Comparison of ENCODE assay signal across 23 mouse cellular contexts in genomic region chr1:97877037-97877436, GRCm38 (mm10).
DNase-seq lines count a peak whose midpoint lies in the region; ATAC-seq and TF ChIP-seq lines count a peak whose summit lies in the region.
"Had no signal": no experiment of that assay in that cellular context is flagged by ENCODE, and none has a peak within 500 bp of the region (broad histone marks: within the 10 kb centered on the region; RNA-seq: fewer than 3 reads in every experiment).

No protein-coding gene starts in this region.

- H3K4me3 ChIP-seq in intestine, postnatal 0 days (ENCODE audit: low read depth, low read length): no peak overlapping the region
- no peak overlapping the region for H3K4me3 ChIP-seq in intestine, embryonic 16.5 days (ENCODE audit: low read length)
- H3K4me3 ChIP-seq in lung, embryonic 14.5 days (ENCODE audit: low read depth, low read length): no peak overlapping the region
- no peak overlapping the region for H3K4me3 ChIP-seq in ES-E14 (ENCODE audit: insufficient read depth in 1 of 2, low read depth in 1 of 2, low read length in 2 of 2, poor library complexity in 1 of 2, severe bottlenecking in 1 of 2)
- H3K4me3 ChIP-seq in stomach, postnatal 0 days (ENCODE audit: low read depth, low read length): no peak overlapping the region
- H3K4me3 ChIP-seq: embryonic facial prominence, embryonic 15.5 days; forebrain, embryonic 15.5 days; heart, embryonic 15.5 days; hindbrain, embryonic 13.5 days; midbrain, embryonic 15.5 days; myocyte; neural tube, embryonic 13.5 days had no signal

- H3K9ac ChIP-seq in intestine, postnatal 0 days (ENCODE audit: low read depth, low read length): no peak overlapping the region
- H3K9ac ChIP-seq in intestine, embryonic 16.5 days (ENCODE audit: low read depth, low read length): no peak overlapping the region
- H3K9ac ChIP-seq in lung, embryonic 14.5 days: no peak overlapping the region
- H3K9ac ChIP-seq in ES-E14 (ENCODE audit: insufficient read depth, low read depth, low read length, poor library complexity, severe bottlenecking): no peak overlapping the region
- no peak overlapping the region for H3K9ac ChIP-seq in stomach, postnatal 0 days (ENCODE audit: low read length)
- H3K9ac ChIP-seq: embryonic facial prominence, embryonic 15.5 days; forebrain, embryonic 15.5 days; heart, embryonic 15.5 days; hindbrain, embryonic 13.5 days; midbrain, embryonic 15.5 days; neural tube, embryonic 13.5 days had no signal

- in situ Hi-C loops in ES-E14 (cut with MboI; ENCODE audit: low sequenced_read_pairs in 2 of 2, unreplicated experiment in 2 of 2): no loop called here

- no peaks in the 10 kb centered on the region for H3K9me3 ChIP-seq in intestine, postnatal 0 days (ENCODE audit: control insufficient read depth)
- H3K9me3 ChIP-seq in intestine, embryonic 16.5 days (ENCODE audit: control insufficient read depth, low read length): no peaks in the 10 kb centered on the region
- H3K9me3 ChIP-seq in lung, embryonic 14.5 days (ENCODE audit: low read depth, low read length): no peaks in the 10 kb centered on the region
- H3K9me3 ChIP-seq in ES-E14 (ENCODE audit: control insufficient read depth, insufficient read depth, low read depth, low read length): no peaks in the 10 kb centered on the region
- no peaks in the 10 kb centered on the region for H3K9me3 ChIP-seq in stomach, postnatal 0 days (ENCODE audit: control insufficient read depth, low read length)
- H3K9me3 ChIP-seq: embryonic facial prominence, embryonic 15.5 days; forebrain, embryonic 15.5 days; heart, embryonic 15.5 days; hindbrain, embryonic 13.5 days; midbrain, embryonic 15.5 days; neural tube, embryonic 13.5 days had no signal

- no peaks in the 10 kb centered on the region for H3K27me3 ChIP-seq in intestine, postnatal 0 days (replicated peaks; ENCODE audit: control insufficient read depth, insufficient read depth, low read length)
- no peaks in the 10 kb centered on the region for H3K27me3 ChIP-seq in intestine, embryonic 16.5 days (replicated peaks; ENCODE audit: control insufficient read depth, insufficient read depth, low read length)
- no peaks in the 10 kb centered on the region for H3K27me3 ChIP-seq in lung, embryonic 14.5 days (ENCODE audit: insufficient read depth, low read length)
- H3K27me3 ChIP-seq in stomach, postnatal 0 days (ENCODE audit: control insufficient read depth, insufficient read depth, low read length): no peaks in the 10 kb centered on the region
- H3K27me3 ChIP-seq: embryonic facial prominence, embryonic 15.5 days; forebrain, embryonic 15.5 days; heart, embryonic 15.5 days; hindbrain, embryonic 13.5 days; midbrain, embryonic 15.5 days; neural tube, embryonic 13.5 days had no signal

- no peak overlapping the region for H3K4me2 ChIP-seq in intestine, postnatal 0 days (replicated peaks; ENCODE audit: low read depth)
- H3K4me2 ChIP-seq in intestine, embryonic 16.5 days (ENCODE audit: low read depth, low read length): no peak overlapping the region
- H3K4me2 ChIP-seq in lung, embryonic 14.5 days: no peak overlapping the region
- no peak overlapping the region for H3K4me2 ChIP-seq in stomach, postnatal 0 days (replicated peaks; ENCODE audit: low read depth)
- H3K4me2 ChIP-seq: embryonic facial prominence, embryonic 15.5 days; forebrain, embryonic 15.5 days; heart, embryonic 15.5 days; hindbrain, embryonic 13.5 days; midbrain, embryonic 15.5 days; neural tube, embryonic 13.5 days had no signal

- ATAC-seq in intestine, postnatal 0 days: no peak
- no peak for ATAC-seq in intestine, embryonic 16.5 days
- ATAC-seq in lung, embryonic 14.5 days (ENCODE audit: insufficient read depth): no peak
- no peak for ATAC-seq in stomach, postnatal 0 days (ENCODE audit: low FRiP score, low TSS enrichment)
- ATAC-seq: forebrain, embryonic 15.5 days; inflammation-experienced regulatory T-cells, adult 6 months; midbrain, embryonic 15.5 days had no signal

- TF ChIP-seq EP300 in stomach, postnatal 0 days (optimal IDR thresholded peaks at IDR 0.05): no peak

- no peak overlapping the region for H3K27ac ChIP-seq in intestine, postnatal 0 days (ENCODE audit: low read depth, low read length)
- H3K27ac ChIP-seq in intestine, embryonic 16.5 days (ENCODE audit: low read length): no peak overlapping the region
- H3K27ac ChIP-seq in lung, embryonic 14.5 days (ENCODE audit: low read depth): no peak overlapping the region
- H3K27ac ChIP-seq in ES-E14 (ENCODE audit: insufficient read depth, low read depth, low read length, poor library complexity, severe bottlenecking): no peak overlapping the region
- no peak overlapping the region for H3K27ac ChIP-seq in stomach, postnatal 0 days (replicated peaks)
- H3K27ac ChIP-seq: embryonic facial prominence, embryonic 15.5 days; forebrain, embryonic 15.5 days; heart, embryonic 15.5 days; hindbrain, embryonic 13.5 days; midbrain, embryonic 15.5 days; neural tube, embryonic 13.5 days had no signal

- no peaks in the 10 kb centered on the region for H3K4me1 ChIP-seq in intestine, postnatal 0 days (replicated peaks; ENCODE audit: control insufficient read depth, insufficient read depth, low read length)
- no peaks in the 10 kb centered on the region for H3K4me1 ChIP-seq in intestine, embryonic 16.5 days (ENCODE audit: control insufficient read depth, insufficient read depth, low read length)
- H3K4me1 ChIP-seq in lung, embryonic 14.5 days (ENCODE audit: insufficient read depth): no peaks in the 10 kb centered on the region
- no peaks in the 10 kb centered on the region for H3K4me1 ChIP-seq in ES-E14 (ENCODE audit: control insufficient read depth in 2 of 2, insufficient read depth in 2 of 2, low read length in 2 of 2, poor library complexity in 1 of 2)
- no peaks in the 10 kb centered on the region for H3K4me1 ChIP-seq in stomach, postnatal 0 days (replicated peaks; ENCODE audit: control insufficient read depth, insufficient read depth)
- H3K4me1 ChIP-seq: embryonic facial prominence, embryonic 15.5 days; forebrain, embryonic 15.5 days; heart, embryonic 15.5 days; midbrain, embryonic 15.5 days; neural tube, embryonic 13.5 days had no signal

- DNase-seq in lung, embryonic 14.5 days: no peak
- no peak for DNase-seq in lung, postnatal 36 days
- no peak for DNase-seq in ES-E14 (ENCODE audit: low read depth, low spot score)
- no peak for DNase-seq in stomach, postnatal 0 days (ENCODE audit: low spot score)
- no peak for DNase-seq in lung, postnatal 10 days
- DNase-seq: adrenal gland, postnatal 25 days; cerebellum, adult 9-11 months; gastrocnemius, postnatal 25 days; heart, postnatal 36 days; kidney, adult 8-10 months; kidney, postnatal 25 days; thymus, postnatal 36 days had no signal

- TF ChIP-seq CTCF in intestine, postnatal 0 days (IDR thresholded peaks at IDR 0.05; ENCODE audit: low read depth): peak; percentile 25; the same call in 1 of the 2 replicates
- TF ChIP-seq CTCF in lung, embryonic 14.5 days (IDR thresholded peaks at IDR 0.05; ENCODE audit: low read depth): peak; percentile 16; the same call in 1 of the 2 replicates
- TF ChIP-seq CTCF in stomach, postnatal 0 days (IDR thresholded peaks at IDR 0.05; ENCODE audit: low read depth): peak; percentile 26; the same call in 1 of the 2 replicates

- H3K36me3 ChIP-seq in intestine, postnatal 0 days (ENCODE audit: control insufficient read depth, insufficient read depth): no peaks in the 10 kb centered on the region
- no peaks in the 10 kb centered on the region for H3K36me3 ChIP-seq in intestine, embryonic 16.5 days (ENCODE audit: control insufficient read depth, insufficient read depth, low read length)
- H3K36me3 ChIP-seq in lung, embryonic 14.5 days (ENCODE audit: insufficient read depth): 0 out of 2 replicates have a peak, but pooled peaks cover under 1% of the 10 kb centered on the region
- no peaks in the 10 kb centered on the region for H3K36me3 ChIP-seq in ES-E14 (ENCODE audit: control insufficient read depth, insufficient read depth, low read length, poor library complexity, severe bottlenecking)
- H3K36me3 ChIP-seq in stomach, postnatal 0 days (ENCODE audit: control insufficient read depth, insufficient read depth, low read length): no peaks in the 10 kb centered on the region
- H3K36me3 ChIP-seq: embryonic facial prominence, embryonic 15.5 days; G1E had no signal

TF ChIP-seq in ES-E14, 5 proteins besides CTCF, POLR2A, EP300 and RAD21:
- TF ChIP-seq ZNF384 (IDR thresholded peaks at IDR 0.05; ENCODE audit: low read depth, low read length): peak; percentile 77
- no peak for TF ChIP-seq ZC3H11A (IDR thresholded peaks at IDR 0.05; ENCODE audit: borderline replicate concordance, low read depth, low read length)
- no peak for TF ChIP-seq HCFC1 (IDR thresholded peaks at IDR 0.05; ENCODE audit: borderline replicate concordance, insufficient read depth, low read length)
TF ChIP-seq in ES-E14: peak in this region for 1.
